Mouse (Mus musculus) WW6 (cell line): ENCODE measurements at regions not wholly inside any gene's neighbourhood (a gene's known extent, or its start where the extent isn't known, plus 50 kb on each side); places are given as distances from the start of the nearest gene placed in this dataset.

Experiments
- DNase-seq: peaks from one replicate; pipeline ENCODE4 v3.0.0-alpha.2; 2013; ENCODE audit warnings: low read depth, low spot score

GRCm38 (mm10) chr11:110588280-110588679, 189.4 kb downstream of the Map2k6 start:
- DNase-seq = no peak

GRCm38 (mm10) chr11:110595266-110595862, 196.4 kb downstream of the Map2k6 start:
- DNase-seq = no peak

- peak; percentile 4 for DNase-seq
Measured at GRCm38 (mm10) chr11:110605041-110605882, 206.3 kb downstream of the Map2k6 start.

- DNase-seq = no peak
Measured at GRCm38 (mm10) chr11:110609276-110609675, 210.4 kb downstream of the Map2k6 start.

GRCm38 (mm10) chr11:110610831-110611230, 211.9 kb downstream of the Map2k6 start:
- DNase-seq = no peak

- DNase-seq = no peak
Measured at GRCm38 (mm10) chr11:110632001-110632400, 233.1 kb downstream of the Map2k6 start.

- no peak for DNase-seq
Measured at GRCm38 (mm10) chr11:110633351-110633750, 234.4 kb downstream of the Map2k6 start.

- no peak for DNase-seq
Measured at GRCm38 (mm10) chr11:110642485-110642884, 243.6 kb downstream of the Map2k6 start.

GRCm38 (mm10) chr11:110649575-110650210, 250.8 kb downstream of the Map2k6 start:
- DNase-seq = no peak

GRCm38 (mm10) chr11:110652068-110652467, 253.1 kb downstream of the Map2k6 start:
- DNase-seq = no peak

GRCm38 (mm10) chr11:110656524-110657156, 257.7 kb downstream of the Map2k6 start:
- no peak for DNase-seq

GRCm38 (mm10) chr11:110657854-110658253, 258.9 kb downstream of the Map2k6 start:
- no peak for DNase-seq

- DNase-seq = no peak
Measured at GRCm38 (mm10) chr11:110670626-110671508, 271.9 kb downstream of the Map2k6 start.

- no peak for DNase-seq
Measured at GRCm38 (mm10) chr11:110672941-110673340, 274.0 kb downstream of the Map2k6 start.

- DNase-seq = no peak
Measured at GRCm38 (mm10) chr11:110692824-110693223, 275.0 kb upstream of the Kcnj16 start.

- DNase-seq = no peak
Measured at GRCm38 (mm10) chr11:110697067-110697466, 270.8 kb upstream of the Kcnj16 start.

GRCm38 (mm10) chr11:110698342-110698741, 269.5 kb upstream of the Kcnj16 start:
- DNase-seq = no peak

- no peak for DNase-seq
Measured at GRCm38 (mm10) chr11:110700976-110701375, 266.9 kb upstream of the Kcnj16 start.

GRCm38 (mm10) chr11:110702119-110702518, 265.7 kb upstream of the Kcnj16 start:
- no peak for DNase-seq

GRCm38 (mm10) chr11:110703511-110703910, 264.3 kb upstream of the Kcnj16 start:
- DNase-seq = no peak

GRCm38 (mm10) chr11:110707328-110707727, 260.5 kb upstream of the Kcnj16 start:
- no peak for DNase-seq
